Mouse (Mus musculus) lung, adult 2 months (tissue): Measurements from ENCODE around the gene Arhgap31.

Experiments used
- CTCF ChIP-seq: fragments of 200-500 bp; IDR thresholded peaks from 2 replicates; pipeline ENCODE4 v1.5.1; 2011; ENCODE audit warnings: mild to moderate bottlenecking, low read length, control low read depth; ENCODE audit not compliant: insufficient read depth
- POLR2A ChIP-seq: fragments of 200-500 bp; IDR thresholded peaks from 2 replicates; pipeline ENCODE4 v1.6.1; 2011; ENCODE audit warnings: low read depth, mild to moderate bottlenecking, control low read depth, low read length, borderline replicate concordance; ENCODE audit errors: extremely low read depth

GRCm38 (mm10) chr16:38761972-38762371, 48.9 kb upstream of the Arhgap31 start:
- TF ChIP-seq CTCF (no peak), POLR2A (no peak)
